Mouse (Mus musculus) liver, embryonic 18 days (tissue): ENCODE measurements around the gene Ngfr. TPM values are rescaled to one million over a fixed set of nuclear protein-coding genes. Genes with fewer than 3 reads are reported as not detected.

ENCODE experiments used
- polyA plus RNA-seq: library from polyadenylated mRNA; depleted of rRNA; stranded (reverse); fragments of >200 nt; gene quantifications from 2 replicates; pipeline ENCODE4 v1.2.3, GENCODE M21; 2012; rRNA removed

Gene Ngfr
- 1.8 and 1.9 TPM in 2 replicates for polyA plus RNA-seq

DNA sequence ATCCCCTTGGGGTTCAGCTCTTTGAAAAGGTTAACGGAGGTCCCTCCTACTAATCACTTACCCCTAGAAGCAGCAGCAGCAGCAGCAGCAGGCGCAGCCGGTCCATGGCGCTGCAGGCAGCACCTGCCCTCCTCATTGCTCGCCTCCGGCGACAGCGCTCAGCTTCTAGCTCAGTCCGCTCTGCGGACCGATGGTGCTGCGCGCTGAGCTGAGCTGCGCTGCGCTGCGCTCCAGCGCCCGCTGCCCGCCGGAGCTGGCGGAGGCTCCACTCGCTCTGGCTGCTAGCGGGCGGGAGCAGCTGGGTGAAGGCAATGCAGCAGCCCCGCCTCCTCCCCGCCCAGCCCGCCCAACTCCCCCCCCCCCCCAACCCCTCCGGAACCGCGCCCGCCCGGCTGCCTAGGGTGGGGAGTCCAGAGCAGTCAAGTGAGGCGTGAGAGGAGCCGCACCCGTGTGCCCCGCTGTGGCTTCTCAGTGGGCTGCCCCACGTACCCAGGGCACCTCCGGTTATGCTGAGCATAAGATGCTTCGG, at the start of gene Ngfr:
Ngfr (minus strand) TSS at position 313 of the 529 bp plus-strand sequence.

Other genes starting within 250 kb of the Ngfr start
- gene Slc35b1, start 203.0 kb downstream of the Ngfr start, polyA plus RNA-seq: 24.2 and 24.4 TPM in 2 replicates
- gene Spop, start 173.7 kb downstream of the Ngfr start, polyA plus RNA-seq: 22.3 and 26.1 TPM in 2 replicates
- 0.06 and 0.10 TPM in 2 replicates for gene Nxph3, start 73.2 kb downstream of the Ngfr start, polyA plus RNA-seq
- gene Phb, start 79.2 kb upstream of the Ngfr start, polyA plus RNA-seq: 183 and 207 TPM in 2 replicates
- 4.5 and 6.2 TPM in 2 replicates for gene Zfp652, start 124.9 kb upstream of the Ngfr start, polyA plus RNA-seq
- gene B130006D01Rik, start 135.9 kb upstream of the Ngfr start, polyA plus RNA-seq: 0.05 and 0.07 TPM in 2 replicates
- 9.2 and 10.6 TPM in 2 replicates for gene Phospho1, start 236.8 kb upstream of the Ngfr start, polyA plus RNA-seq
- gene Gngt2, start 249.5 kb upstream of the Ngfr start, polyA plus RNA-seq: 16.3 and 16.7 TPM in 2 replicates